Mouse (Mus musculus) stomach, postnatal 0 days (tissue): ENCODE results near the gene Sphkap.

Experiments used
- CTCF ChIP-seq: IDR thresholded peaks from 2 replicates; pipeline ENCODE4 v1.5.1; 2016; ENCODE audit warnings: antibody characterized with exemption, low read depth, mild to moderate bottlenecking, moderate library complexity
- EP300 ChIP-seq: optimal IDR thresholded peaks from 2 replicates; pipeline ENCODE3; 2016; ENCODE audit warnings: antibody characterized with exemption

GRCm38 (mm10) chr1:83433932-83434331, 25.9 kb upstream of the Sphkap start:
- no peak for TF ChIP-seq CTCF
- TF ChIP-seq EP300: no peak
